Mouse (Mus musculus): ENCODE results near the gene Prrt1. TPM values are rescaled to one million over a fixed set of nuclear protein-coding genes. Genes with fewer than 3 reads are reported as not detected.

Prrt1 gene
- polyA plus RNA-seq, 1 experiment from 2014 or later: 0.39 TPM

- Histone ChIP-seq H3K27ac (replicated peaks in 1 of 2; ENCODE audit: control insufficient read depth in 1 of 2, insufficient read depth in 1 of 2, low read depth in 2 of 2, low read length in 2 of 2) (no peak overlapping the region), H3K9ac (ENCODE audit: low read length) (no peak overlapping the region), H3K9me3 (ENCODE audit: control insufficient read depth, low read length) (no peaks in the 10 kb centered on the region), H3K4me1 (ENCODE audit: control insufficient read depth in 2 of 2, insufficient read depth in 2 of 2, low read length in 2 of 2) (peaks cover 0 to 13% of the 10 kb centered on the region in 2 experiments; a peak in 3 of 4 replicates), H3K4me2 (ENCODE audit: low read length) (no peak overlapping the region), H3K36me3 (ENCODE audit: control insufficient read depth, insufficient read depth, low read length) (peaks cover 63% of the 10 kb centered on the region), H3K4me3 (ENCODE audit: control insufficient read depth in 1 of 2, insufficient read depth in 1 of 2, low read depth in 1 of 2, low read length in 2 of 2) (no peak overlapping the region), H3K27me3 (ENCODE audit: control insufficient read depth, insufficient read depth, low read length) (no peaks in the 10 kb centered on the region)
- no peak for ATAC-seq (ENCODE audit: insufficient number of reproducible peaks, insufficient read depth, low FRiP score, low read depth)
- 88% methylated on average over 11 of the region's 11 CpGs for WGBS
Observed at GRCm38 (mm10) chr17:34613054-34613645, 16.2 kb upstream of the Prrt1 start.

DNA sequence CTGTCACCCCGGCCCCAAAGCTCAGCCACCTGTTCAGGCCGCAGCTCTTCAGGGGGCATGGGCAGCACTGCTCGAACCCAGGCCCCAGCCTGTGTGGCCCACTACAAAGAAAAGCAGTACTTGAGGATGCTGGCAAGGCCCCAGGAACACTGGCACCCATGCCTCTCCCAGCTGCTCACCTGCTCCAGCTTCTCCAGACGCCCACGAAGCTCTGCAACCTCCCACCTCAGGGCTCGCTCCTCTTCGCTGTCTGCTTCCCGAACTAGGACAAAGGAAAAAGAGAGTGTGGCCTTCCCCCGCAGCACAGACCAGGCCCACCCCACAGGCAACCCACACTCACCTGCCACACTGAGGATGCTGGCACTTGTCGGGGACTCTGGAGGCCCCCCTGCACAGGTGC lies 15.5 kb upstream of the Prrt1 start:
- 85% methylated on average over 10 of the region's 10 CpGs for WGBS
- Histone ChIP-seq H3K36me3 (ENCODE audit: control insufficient read depth, insufficient read depth, low read length) (peaks cover 63% of the 10 kb centered on the region), H3K4me1 (ENCODE audit: control insufficient read depth in 2 of 2, insufficient read depth in 2 of 2, low read length in 2 of 2) (peaks cover 0 to 6% of the 10 kb centered on the region in 2 experiments; a peak in 3 of 4 replicates), H3K4me3 (ENCODE audit: control insufficient read depth in 1 of 2, insufficient read depth in 1 of 2, low read depth in 1 of 2, low read length in 2 of 2) (no peak overlapping the region), H3K4me2 (ENCODE audit: low read length) (no peak overlapping the region), H3K27ac (replicated peaks in 1 of 2; ENCODE audit: control insufficient read depth in 1 of 2, insufficient read depth in 1 of 2, low read depth in 2 of 2, low read length in 2 of 2) (no peak overlapping the region), H3K27me3 (ENCODE audit: control insufficient read depth, insufficient read depth, low read length) (no peaks in the 10 kb centered on the region), H3K9ac (ENCODE audit: low read length) (no peak overlapping the region), H3K9me3 (ENCODE audit: control insufficient read depth, low read length) (no peaks in the 10 kb centered on the region)
- ATAC-seq (ENCODE audit: insufficient number of reproducible peaks, insufficient read depth, low FRiP score, low read depth): no peak

GRCm38 (mm10) chr17:34615871-34616270 lies 13.5 kb upstream of the Prrt1 start, which contains the start of gene Egfl8:
Gene Egfl8 (minus strand): TSS chr17:34615971.
- ATAC-seq (ENCODE audit: insufficient number of reproducible peaks, insufficient read depth, low FRiP score, low read depth): no peak
- Histone ChIP-seq H3K27ac (replicated peaks in 1 of 2; ENCODE audit: control insufficient read depth in 1 of 2, insufficient read depth in 1 of 2, low read depth in 2 of 2, low read length in 2 of 2) (no peak within 1 kb of the TSS), H3K9ac (ENCODE audit: low read length) (no peak within 1 kb of the TSS), H3K4me3 (ENCODE audit: control insufficient read depth in 1 of 2, insufficient read depth in 1 of 2, low read depth in 1 of 2, low read length in 2 of 2) (no peak within 1 kb of the TSS), H3K36me3 (ENCODE audit: control insufficient read depth, insufficient read depth, low read length) (peaks cover 66% of the 10 kb centered on the region), H3K9me3 (ENCODE audit: control insufficient read depth, low read length) (no peaks in the 10 kb centered on the region), H3K27me3 (ENCODE audit: control insufficient read depth, insufficient read depth, low read length) (no peaks in the 10 kb centered on the region), H3K4me2 (ENCODE audit: low read length) (no peak within 1 kb of the TSS), H3K4me1 (ENCODE audit: control insufficient read depth in 2 of 2, insufficient read depth in 2 of 2, low read length in 2 of 2) (no peaks in the 10 kb centered on the region; a peak in 1 of 4 replicates)
- 77% methylated on average over 6 of the region's 6 CpGs for WGBS

- no peak overlapping the region for H3K27ac ChIP-seq (replicated peaks in 1 of 2; ENCODE audit: control insufficient read depth in 1 of 2, insufficient read depth in 1 of 2, low read depth in 2 of 2, low read length in 2 of 2)
- WGBS: 21% methylated on average over 6 of the region's 6 CpGs
- no peak overlapping the region for H3K9ac ChIP-seq (ENCODE audit: low read length)
- no peaks in the 10 kb centered on the region for H3K9me3 ChIP-seq (ENCODE audit: control insufficient read depth, low read length)
- H3K4me2 ChIP-seq (ENCODE audit: low read length): no peak overlapping the region
- H3K36me3 ChIP-seq (ENCODE audit: control insufficient read depth, insufficient read depth, low read length): peaks cover 65% of the 10 kb centered on the region
- no peaks in the 10 kb centered on the region; a peak in 1 of 4 replicates for H3K4me1 ChIP-seq (ENCODE audit: control insufficient read depth in 2 of 2, insufficient read depth in 2 of 2, low read length in 2 of 2)
- no peak for ATAC-seq (ENCODE audit: insufficient number of reproducible peaks, insufficient read depth, low FRiP score, low read depth)
- no peak overlapping the region for H3K4me3 ChIP-seq (ENCODE audit: control insufficient read depth in 1 of 2, insufficient read depth in 1 of 2, low read depth in 1 of 2, low read length in 2 of 2)
- H3K27me3 ChIP-seq (ENCODE audit: control insufficient read depth, insufficient read depth, low read length): no peaks in the 10 kb centered on the region
Observed at GRCm38 (mm10) chr17:34618999-34619398, 10.3 kb upstream of the Prrt1 start.

GRCm38 (mm10) chr17:34621006-34621405 lies 8.3 kb upstream of the Prrt1 start:
- H3K27ac ChIP-seq (replicated peaks in 1 of 2; ENCODE audit: control insufficient read depth in 1 of 2, insufficient read depth in 1 of 2, low read depth in 2 of 2, low read length in 2 of 2): no peak overlapping the region
- H3K4me2 ChIP-seq (ENCODE audit: low read length): no peak overlapping the region
- no peak overlapping the region for H3K4me3 ChIP-seq (ENCODE audit: control insufficient read depth in 1 of 2, insufficient read depth in 1 of 2, low read depth in 1 of 2, low read length in 2 of 2)
- H3K9ac ChIP-seq (ENCODE audit: low read length): no peak overlapping the region
- peaks cover 0 to under 1% of the 10 kb centered on the region in 2 experiments; a peak in 3 of 4 replicates for H3K4me1 ChIP-seq (ENCODE audit: control insufficient read depth in 2 of 2, insufficient read depth in 2 of 2, low read length in 2 of 2)
- H3K36me3 ChIP-seq (ENCODE audit: control insufficient read depth, insufficient read depth, low read length): peaks cover 69% of the 10 kb centered on the region
- 94% methylated on average over 8 of the region's 8 CpGs for WGBS
- no peaks in the 10 kb centered on the region for H3K27me3 ChIP-seq (ENCODE audit: control insufficient read depth, insufficient read depth, low read length)
- H3K9me3 ChIP-seq (ENCODE audit: control insufficient read depth, low read length): no peaks in the 10 kb centered on the region
- ATAC-seq (ENCODE audit: insufficient number of reproducible peaks, insufficient read depth, low FRiP score, low read depth): no peak

GRCm38 (mm10) chr17:34623161-34623560 lies 6.2 kb upstream of the Prrt1 start:
- no peak for ATAC-seq (ENCODE audit: insufficient number of reproducible peaks, insufficient read depth, low FRiP score, low read depth)
- no peak overlapping the region for H3K9ac ChIP-seq (ENCODE audit: low read length)
- WGBS: 88% methylated on average over 9 of the region's 9 CpGs
- peaks cover 7 to 9% of the 10 kb centered on the region in 2 experiments for H3K4me1 ChIP-seq (ENCODE audit: control insufficient read depth in 2 of 2, insufficient read depth in 2 of 2, low read length in 2 of 2)
- H3K27ac ChIP-seq (replicated peaks in 1 of 2; ENCODE audit: control insufficient read depth in 1 of 2, insufficient read depth in 1 of 2, low read depth in 2 of 2, low read length in 2 of 2): no peak overlapping the region
- H3K4me2 ChIP-seq (ENCODE audit: low read length): no peak overlapping the region
- H3K27me3 ChIP-seq (ENCODE audit: control insufficient read depth, insufficient read depth, low read length): no peaks in the 10 kb centered on the region
- peaks cover 55% of the 10 kb centered on the region for H3K36me3 ChIP-seq (ENCODE audit: control insufficient read depth, insufficient read depth, low read length)
- H3K4me3 ChIP-seq (ENCODE audit: control insufficient read depth in 1 of 2, insufficient read depth in 1 of 2, low read depth in 1 of 2, low read length in 2 of 2): no peak overlapping the region
- no peaks in the 10 kb centered on the region for H3K9me3 ChIP-seq (ENCODE audit: control insufficient read depth, low read length)

- H3K4me1 ChIP-seq (ENCODE audit: control insufficient read depth in 2 of 2, insufficient read depth in 2 of 2, low read length in 2 of 2): peaks cover 16 to 23% of the 10 kb centered on the region in 2 experiments
- H3K4me2 ChIP-seq (ENCODE audit: low read length): no peak overlapping the region
- H3K27me3 ChIP-seq (ENCODE audit: control insufficient read depth, insufficient read depth, low read length): peaks cover 9% of the 10 kb centered on the region
- ATAC-seq (ENCODE audit: insufficient number of reproducible peaks, insufficient read depth, low FRiP score, low read depth): no peak
- 91% methylated on average over 3 of the region's 3 CpGs for WGBS
- no peak overlapping the region for H3K4me3 ChIP-seq (ENCODE audit: control insufficient read depth in 1 of 2, insufficient read depth in 1 of 2, low read depth in 1 of 2, low read length in 2 of 2)
- H3K27ac ChIP-seq (replicated peaks in 1 of 2; ENCODE audit: control insufficient read depth in 1 of 2, insufficient read depth in 1 of 2, low read depth in 2 of 2, low read length in 2 of 2): no peak overlapping the region
- H3K9me3 ChIP-seq (ENCODE audit: control insufficient read depth, low read length): no peaks in the 10 kb centered on the region
- no peak overlapping the region for H3K9ac ChIP-seq (ENCODE audit: low read length)
- H3K36me3 ChIP-seq (ENCODE audit: control insufficient read depth, insufficient read depth, low read length): peaks cover 52% of the 10 kb centered on the region
Observed at GRCm38 (mm10) chr17:34624981-34625380, 4.4 kb upstream of the Prrt1 start.

All from heart, embryonic 14.5 days (tissue).